Mouse (Mus musculus): ENCODE measurements around the gene Paqr9.
A peak's percentile ranks its signal among the peaks of the same experiment; 100 is the strongest.

Gene Paqr9

GRCm38 (mm10) chr9:95546679-95547078 is 12.8 kb upstream of the Paqr9 start:
- no peak for DNase-seq

GRCm38 (mm10) chr9:95549626-95550411 is 9.6 kb upstream of the Paqr9 start:
- peak; percentile 43 to 67 for DNase-seq

- no peak for DNase-seq
Observed at GRCm38 (mm10) chr9:95550856-95551774, 8.3 kb upstream of the Paqr9 start.

DNA sequence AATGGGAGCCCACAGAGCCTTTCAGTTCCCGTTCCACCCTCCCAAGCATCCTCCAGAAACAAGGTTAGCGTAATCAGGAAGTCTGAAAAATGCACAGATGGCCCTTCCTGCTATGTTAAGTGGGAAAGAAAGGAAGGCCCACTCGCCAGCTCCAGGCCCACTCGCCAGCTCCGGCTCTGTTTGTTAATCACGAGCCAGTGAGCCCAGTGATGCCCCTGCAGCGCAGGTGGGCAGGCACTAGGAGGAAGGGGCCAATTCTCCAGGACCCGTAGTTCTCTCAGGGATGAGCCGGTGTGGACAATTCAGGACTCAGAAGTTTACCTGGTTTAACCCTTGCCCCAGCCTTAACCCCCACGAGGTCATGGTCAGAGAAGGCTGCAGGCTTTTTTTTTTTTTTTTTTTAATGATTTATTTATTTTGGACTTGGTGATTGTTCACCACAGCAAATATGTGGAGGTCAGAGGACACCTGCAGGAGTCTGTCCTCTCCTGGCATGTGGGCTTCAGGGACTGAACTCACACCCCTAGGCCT is 7.2 kb upstream of the Paqr9 start:
- peak; percentile 70 to 83 for DNase-seq

DNA sequence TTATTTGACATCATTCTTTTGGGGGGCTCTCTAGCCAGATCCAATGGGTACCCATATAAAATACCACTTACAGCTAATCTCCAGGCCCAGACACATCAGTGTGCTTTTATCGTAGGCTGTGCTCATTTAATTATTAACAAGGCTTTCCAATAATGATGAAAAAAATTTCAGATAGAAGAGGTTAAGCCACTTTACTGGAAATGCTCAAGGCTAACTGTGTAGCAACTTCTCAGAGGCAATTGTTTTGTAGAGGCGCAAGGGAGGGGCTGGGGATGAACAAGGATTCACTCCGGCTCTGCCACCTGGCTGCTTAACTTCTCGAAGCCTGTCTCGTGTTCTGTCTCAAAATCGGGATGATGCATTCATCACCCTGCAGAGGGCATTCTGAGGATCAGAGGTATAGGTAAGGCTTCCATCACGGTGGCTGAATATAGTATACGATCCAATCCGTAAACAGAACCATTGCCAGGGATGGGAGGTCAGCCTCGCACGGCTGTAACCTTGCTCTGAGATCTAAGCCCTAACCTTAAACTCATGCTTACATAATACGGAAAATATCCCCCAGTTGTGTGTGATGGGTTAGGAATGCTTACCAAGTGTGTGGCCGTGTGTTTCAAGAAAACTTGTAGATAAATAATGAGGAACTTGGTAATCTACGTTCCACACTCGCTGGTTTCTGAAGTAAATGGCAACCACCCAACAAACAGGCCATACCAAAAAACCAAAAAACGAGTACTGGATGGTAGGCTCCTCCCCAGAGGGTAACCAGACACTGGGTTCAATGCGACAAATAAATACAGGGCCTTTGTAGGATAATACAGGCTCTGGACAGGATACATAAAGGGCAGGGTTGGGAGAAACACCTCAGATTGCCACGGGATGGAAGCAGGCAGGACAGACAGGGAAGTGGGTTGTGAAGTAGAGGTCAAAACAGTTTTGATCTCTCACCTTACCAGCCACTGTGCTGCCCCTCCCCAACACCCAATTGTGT is 4.9 kb upstream of the Paqr9 start:
- DNase-seq = no peak

- DNase-seq = no peak
Observed at GRCm38 (mm10) chr9:95555233-95555740, 4.2 kb upstream of the Paqr9 start.

DNA sequence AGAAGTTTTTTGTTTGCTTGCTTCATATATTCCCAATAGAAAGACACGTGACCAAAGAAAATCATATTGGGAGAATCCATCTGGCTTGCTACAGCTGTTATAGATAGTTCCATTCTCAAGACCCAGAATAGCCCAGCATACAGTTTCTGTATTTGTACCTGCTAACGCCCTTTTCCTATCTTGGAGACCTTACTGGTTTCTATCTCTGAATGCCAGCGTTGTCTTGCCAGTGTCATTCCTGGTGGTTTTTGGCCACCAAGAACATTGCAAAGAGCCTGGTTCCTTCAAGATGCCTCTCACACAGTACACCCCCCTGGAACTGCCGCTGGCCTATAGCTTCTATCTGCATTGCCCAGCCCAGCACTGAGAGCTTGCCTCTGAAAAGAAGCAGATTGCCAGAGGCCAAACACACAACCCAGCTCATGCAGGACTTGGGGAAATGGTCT is 3.4 kb upstream of the Paqr9 start:
- DNase-seq = no peak

DNA sequence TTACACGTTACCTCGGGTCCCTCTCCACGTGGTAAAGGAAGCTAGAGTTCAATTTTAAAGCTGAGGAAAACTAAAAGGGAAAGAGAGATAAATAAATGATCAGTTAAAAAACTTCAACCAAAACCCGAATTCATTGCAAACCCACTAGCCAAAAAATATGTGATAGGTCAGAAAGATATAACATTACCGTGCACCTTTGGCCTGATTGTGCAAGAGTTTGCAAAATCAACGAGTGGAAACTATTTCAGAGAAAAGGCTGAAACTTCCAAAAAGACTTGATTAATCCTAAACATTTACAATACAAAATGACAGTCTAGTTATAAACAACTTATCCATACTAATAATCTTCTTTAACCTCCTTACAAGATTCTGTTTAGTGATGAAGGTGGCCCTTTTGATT is 1.7 kb upstream of the Paqr9 start:
- no peak for DNase-seq

DNA sequence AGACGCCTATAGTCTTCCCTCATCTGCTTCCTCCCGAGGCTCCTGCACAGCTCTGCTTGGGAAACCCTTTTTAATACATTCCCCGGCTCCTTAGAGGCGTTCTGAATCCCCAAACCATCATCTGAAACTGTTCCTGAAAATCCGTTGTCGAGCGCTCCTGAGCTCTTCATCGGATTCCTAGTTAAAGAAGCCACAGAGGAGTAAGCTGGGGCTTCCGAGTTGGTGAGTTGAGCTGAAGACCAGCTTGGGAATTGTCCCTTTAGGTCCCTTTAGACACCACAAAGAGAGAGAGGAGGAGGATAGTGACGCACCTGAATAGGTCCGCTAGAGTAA is 765 bp upstream of the Paqr9 start:
- DNase-seq = no peak

- DNase-seq = peak; percentile 72 to 89
Observed at GRCm38 (mm10) chr9:95559936-95560735, 679 bp downstream of the Paqr9 start.

DNA sequence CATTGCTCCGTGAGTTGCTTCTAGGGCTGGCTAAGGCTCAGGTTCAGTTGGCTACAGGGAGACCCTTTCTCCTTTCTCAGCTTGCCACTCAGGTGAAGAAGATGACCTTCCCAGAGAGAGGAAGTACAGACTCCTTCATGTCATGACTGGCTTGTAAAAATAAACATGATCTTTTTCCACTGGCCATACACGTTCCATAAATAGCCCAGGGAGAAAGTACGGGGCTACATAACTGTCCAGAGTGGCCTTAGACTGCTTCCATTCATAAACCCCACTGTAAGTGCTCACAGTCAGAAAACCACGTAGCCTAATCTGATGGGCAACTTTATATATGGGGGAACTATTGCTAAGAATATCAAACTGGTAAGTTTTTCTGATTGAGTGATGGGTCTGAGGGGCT is 4.6 kb downstream of the Paqr9 start:
- DNase-seq = no peak

DNA sequence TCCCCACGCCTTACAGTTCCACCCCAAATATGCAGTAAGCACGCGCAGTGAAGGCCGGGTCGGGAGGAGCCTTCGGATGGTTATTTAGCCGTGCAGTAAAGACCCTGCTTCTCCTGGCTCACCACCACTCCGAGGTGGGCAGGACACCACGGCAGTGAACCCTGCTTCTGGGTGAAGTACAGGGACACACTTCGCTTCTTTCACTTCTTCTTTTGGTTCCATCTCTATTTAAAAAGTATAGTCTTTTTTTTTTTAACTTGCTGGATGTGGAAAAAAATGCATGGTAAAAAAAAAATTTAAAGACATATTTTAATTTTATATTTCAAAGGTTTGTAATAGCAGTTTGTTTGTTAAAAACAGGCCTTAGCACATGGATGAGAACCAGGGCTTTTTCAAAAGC is 6.9 kb downstream of the Paqr9 start:
- no peak for DNase-seq

DNA sequence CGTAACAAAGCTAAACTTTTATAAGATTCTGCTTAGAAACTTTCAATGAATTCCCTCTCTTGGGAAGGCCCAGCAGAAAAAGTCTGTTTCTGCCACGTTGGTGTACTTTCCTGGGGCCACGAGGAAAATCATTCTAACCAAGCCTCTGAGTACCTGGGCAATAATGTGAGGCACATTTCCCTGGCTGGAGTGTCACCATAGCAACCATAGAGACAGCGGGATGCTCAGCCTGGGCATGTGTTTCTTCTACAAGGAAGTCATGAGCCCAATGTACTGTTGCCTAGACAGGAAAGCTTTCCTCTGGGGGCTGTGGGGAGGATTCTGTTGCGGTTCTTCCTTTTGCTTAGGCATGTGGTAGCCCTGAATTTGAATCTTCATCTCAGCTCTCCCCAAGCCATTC is 7.5 kb downstream of the Paqr9 start:
- no peak for DNase-seq

DNA sequence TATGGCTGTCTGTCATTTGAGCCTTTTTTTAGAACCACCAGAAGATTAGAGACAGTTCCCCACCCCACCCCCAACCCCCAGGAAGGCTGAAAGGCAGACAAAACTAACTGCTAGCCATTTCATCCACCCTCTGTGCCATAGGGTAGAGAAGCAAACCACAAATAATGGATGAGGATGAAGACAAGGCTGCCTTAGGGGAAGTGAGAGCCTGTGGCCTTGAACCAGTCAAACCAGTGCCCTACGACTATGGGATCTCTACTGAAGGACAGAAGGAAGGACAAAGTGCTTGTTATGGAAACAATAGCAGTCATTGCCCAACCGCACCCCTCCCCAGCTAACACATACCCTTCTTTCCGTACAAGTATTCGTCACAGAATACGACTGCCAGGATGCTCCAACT is 9.8 kb downstream of the Paqr9 start:
- no peak for DNase-seq

- no peak for DNase-seq
Observed at GRCm38 (mm10) chr9:95569966-95570365, 10.5 kb downstream of the Paqr9 start.

- DNase-seq = no peak
Observed at GRCm38 (mm10) chr9:95570604-95571003, 11.1 kb downstream of the Paqr9 start.

DNA sequence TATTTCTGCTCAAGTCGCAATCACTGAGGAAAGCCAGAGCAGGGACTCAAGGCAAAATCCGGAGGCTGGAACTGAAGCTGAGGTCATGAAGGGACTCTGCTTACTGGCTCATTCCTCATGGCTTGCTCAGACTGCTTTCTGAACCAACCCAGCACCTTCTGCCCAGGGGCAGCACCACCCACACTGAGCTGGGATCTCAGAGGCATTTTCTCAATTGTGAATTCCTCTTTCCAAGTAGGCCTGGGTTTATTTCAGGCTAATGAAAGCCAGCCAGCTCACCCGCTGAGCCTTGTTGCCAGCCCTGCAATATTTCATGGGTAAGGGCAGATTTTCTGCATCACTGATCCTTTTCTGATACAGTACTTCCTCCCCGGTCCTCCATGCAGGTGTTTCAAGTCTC is 12.0 kb downstream of the Paqr9 start:
- peak in 1 of 2 experiments; percentile 58 for DNase-seq

GRCm38 (mm10) chr9:95572558-95572957 is 13.1 kb downstream of the Paqr9 start:
- no peak for DNase-seq

- DNase-seq = no peak
Observed at GRCm38 (mm10) chr9:95574116-95574515, 14.7 kb downstream of the Paqr9 start.

DNA sequence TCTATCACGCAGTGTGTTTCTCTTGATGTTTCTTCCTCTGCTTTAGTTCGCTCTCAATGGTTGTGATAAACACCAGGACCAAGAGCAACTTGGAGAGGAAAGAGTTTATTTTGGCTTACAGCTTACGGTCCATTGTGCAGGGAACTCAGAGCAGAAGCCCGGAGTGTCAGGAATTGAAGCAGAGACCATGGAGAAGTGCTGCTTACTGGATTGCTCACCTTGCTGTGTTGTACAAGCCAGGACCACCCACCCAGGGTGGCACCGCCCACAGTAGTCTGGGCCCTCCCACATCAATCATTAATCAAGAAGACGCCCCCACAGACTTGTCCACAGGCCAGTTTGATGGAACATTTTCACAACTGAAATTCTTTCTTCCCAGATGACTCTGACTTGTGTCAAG is 18.0 kb downstream of the Paqr9 start:
- DNase-seq = no peak

- DNase-seq = no peak
Observed at GRCm38 (mm10) chr9:95578366-95578895, 19.0 kb downstream of the Paqr9 start.
